Mouse (Mus musculus) lung, embryonic 15.5 days (tissue): Measurements from ENCODE around the gene Foxc2. TPM values are rescaled to one million over a fixed set of nuclear protein-coding genes. Genes with fewer than 3 reads are reported as not detected.
"Not testable (repeated sequence)": the region's sequence is repeated elsewhere in the genome, so short reads cannot be mapped to it uniquely, and the experiment has no call there.

Experiments used
- ATAC-seq: fragments of 200-750 bp; cut with Nextera tagmentation; 2 replicates; pipeline ENCODE4 v1.8.0; 2017; ENCODE audit warnings: moderate number of reproducible peaks, borderline replicate concordance; ENCODE audit not compliant: low FRiP score, low TSS enrichment; ENCODE audit errors: extremely low read depth
- H3K27ac ChIP-seq: fragments of 300-500 bp; sonication (generic); 2 replicates; pipeline ENCODE4 v1.5.1; 2015; ENCODE audit warnings: moderate library complexity, mild to moderate bottlenecking, inconsistent platforms
- H3K27me3 ChIP-seq: fragments of 300-500 bp; sonication (generic); 2 replicates; pipeline ENCODE4 v1.6.1; 2015; ENCODE audit warnings: inconsistent platforms
- H3K36me3 ChIP-seq: fragments of 300-500 bp; sonication (generic); 2 replicates; pipeline ENCODE4 v1.6.1; 2015; ENCODE audit warnings: inconsistent platforms
- H3K4me1 ChIP-seq: fragments of 300-500 bp; sonication (generic); 2 replicates; pipeline ENCODE4 v1.6.1; 2015; ENCODE audit warnings: inconsistent platforms
- H3K4me2 ChIP-seq: fragments of 300-500 bp; sonication (generic); 2 replicates; pipeline ENCODE4 v1.6.1; 2015; ENCODE audit warnings: inconsistent platforms, mild to moderate bottlenecking, moderate library complexity
- H3K4me3 ChIP-seq: fragments of 300-500 bp; sonication (generic); 2 replicates; pipeline ENCODE4 v1.5.1; 2015; ENCODE audit warnings: mild to moderate bottlenecking, inconsistent platforms
- H3K9ac ChIP-seq: fragments of 300-500 bp; sonication (generic); 2 replicates; pipeline ENCODE4 v1.6.1; 2015; ENCODE audit warnings: inconsistent platforms
- H3K9me3 ChIP-seq: fragments of 300-500 bp; sonication (generic); 2 replicates; pipeline ENCODE4 v1.6.1; 2016; ENCODE audit warnings: inconsistent platforms
- WGBS: fragments of 180-500 bp; shearing (Covaris S2); methylation state at CpG from one replicate; pipeline ENCODE4 v1.1.7; 2015; 5-methylcytosine and 5-hydroxymethylcytosine counted together
- polyA plus RNA-seq: library from polyadenylated mRNA; unstranded; fragments of >200 nt; fragmentation: Nextera tagmentation; extraction: Ambion mirVana; gene quantifications from 2 replicates; pipeline ENCODE4 v1.2.1, GENCODE M21; 2015

Foxc2 gene
- polyA plus RNA-seq, 1 experiment from 2014 or later = 2.1 TPM

GRCm38 (mm10) chr8:121132961-121133513 is 17.1 kb downstream of the Foxc2 start:
- Histone ChIP-seq H3K9me3 (peaks cover 5% of the 10 kb centered on the region; the same call in 1 of the 2 replicates), H3K4me3 (no peak overlapping the region), H3K36me3 (0 out of 2 replicates have a peak, but pooled peaks cover 3% of the 10 kb centered on the region), H3K9ac (no peak overlapping the region), H3K4me2 (no peak overlapping the region), H3K27ac (no peak overlapping the region), H3K27me3 (peaks cover 42% of the 10 kb centered on the region), H3K4me1 (peaks cover 14% of the 10 kb centered on the region)
- no peak for ATAC-seq
- WGBS = 80% methylated on average over 5 of the region's 5 CpGs

GRCm38 (mm10) chr8:121134102-121134501 is 18.1 kb downstream of the Foxc2 start:
- Histone ChIP-seq H3K4me3 (no peak overlapping the region), H3K4me2 (no peak overlapping the region), H3K27me3 (peaks cover 31% of the 10 kb centered on the region), H3K9ac (no peak overlapping the region), H3K27ac (no peak overlapping the region), H3K36me3 (0 out of 2 replicates have a peak, but pooled peaks cover 3% of the 10 kb centered on the region), H3K4me1 (peaks cover 4% of the 10 kb centered on the region), H3K9me3 (peaks cover 5% of the 10 kb centered on the region; the same call in 1 of the 2 replicates)
- no peak for ATAC-seq
- 85% methylated on average over 10 of the region's 10 CpGs for WGBS

- Histone ChIP-seq H3K36me3 (0 out of 2 replicates have a peak, but pooled peaks cover 3% of the 10 kb centered on the region), H3K4me3 (no peak overlapping the region), H3K9ac (no peak overlapping the region), H3K27me3 (peaks cover 27% of the 10 kb centered on the region), H3K9me3 (peaks cover 5% of the 10 kb centered on the region; the same call in 1 of the 2 replicates), H3K4me2 (no peak overlapping the region), H3K4me1 (peaks cover under 1% of the 10 kb centered on the region; the same call in 1 of the 2 replicates), H3K27ac (no peak overlapping the region)
- 86% methylated on average over 11 of the region's 11 CpGs for WGBS
- no peak for ATAC-seq
Observed at GRCm38 (mm10) chr8:121134512-121134911, 18.5 kb downstream of the Foxc2 start.

- no peaks in the 10 kb centered on the region; the same call in 1 of the 2 replicates for H3K4me1 ChIP-seq
- H3K4me3 ChIP-seq = no peak overlapping the region
- H3K9ac ChIP-seq = no peak overlapping the region
- H3K9me3 ChIP-seq = peaks cover 5% of the 10 kb centered on the region; the same call in 1 of the 2 replicates
- H3K4me2 ChIP-seq = no peak overlapping the region
- peaks cover 5% of the 10 kb centered on the region; the same call in 1 of the 2 replicates for H3K27me3 ChIP-seq
- ATAC-seq = no peak
- H3K27ac ChIP-seq = no peak overlapping the region
- WGBS = 94% methylated on average over 6 of the region's 6 CpGs
- 0 out of 2 replicates have a peak, but pooled peaks cover 3% of the 10 kb centered on the region for H3K36me3 ChIP-seq
Observed at GRCm38 (mm10) chr8:121136856-121137255, 20.9 kb downstream of the Foxc2 start.

GRCm38 (mm10) chr8:121145457-121146134 is 29.6 kb downstream of the Foxc2 start:
- ATAC-seq, H3K27ac ChIP-seq: not testable (repeated sequence)

GRCm38 (mm10) chr8:121148573-121149083 is 32.7 kb downstream of the Foxc2 start:
- 9% methylated on average over 8 of the region's 8 CpGs for WGBS

More at GRCm38 (mm10) chr8:121145457-121146134, 29.6 kb downstream of the Foxc2 start:
- not testable (repeated sequence) for H3K4me2 ChIP-seq, H3K4me1 ChIP-seq, H3K9me3 ChIP-seq, H3K36me3 ChIP-seq, H3K9ac ChIP-seq, H3K4me3 ChIP-seq
- 47% methylated on average over 4 of the region's 6 CpGs for WGBS
- H3K27me3 ChIP-seq = peaks cover 17% of the 10 kb centered on the region

GRCm38 (mm10) chr8:121152394-121152793 is 36.4 kb downstream of the Foxc2 start:
- H3K4me1 ChIP-seq = 0 out of 2 replicates have a peak, but pooled peaks cover 9% of the 10 kb centered on the region
- H3K4me2 ChIP-seq = no peak overlapping the region
- peaks cover 10% of the 10 kb centered on the region for H3K27me3 ChIP-seq
- H3K36me3 ChIP-seq = no peaks in the 10 kb centered on the region
- 0 out of 2 replicates have a peak overlapping the region, but pooled peaks have one; percentile 21 for H3K27ac ChIP-seq
- H3K9me3 ChIP-seq = no peaks in the 10 kb centered on the region
- no peak overlapping the region for H3K9ac ChIP-seq
- H3K4me3 ChIP-seq = no peak overlapping the region
- WGBS = 26% methylated on average over 12 of the region's 12 CpGs
- ATAC-seq = peak; percentile 75

More at GRCm38 (mm10) chr8:121148573-121149083, 32.7 kb downstream of the Foxc2 start:
- Histone ChIP-seq H3K27me3 (peaks cover 15% of the 10 kb centered on the region), H3K27ac (no peak overlapping the region), H3K4me1 (0 out of 2 replicates have a peak, but pooled peaks cover 9% of the 10 kb centered on the region), H3K4me2 (no peak overlapping the region), H3K9me3 (no peaks in the 10 kb centered on the region), H3K4me3 (no peak overlapping the region), H3K36me3 (no peaks in the 10 kb centered on the region), H3K9ac (no peak overlapping the region)
- no peak for ATAC-seq

- WGBS = 81% methylated on average over 7 of the region's 7 CpGs
- no peak overlapping the region for H3K27ac ChIP-seq
- ATAC-seq = no peak
- no peaks in the 10 kb centered on the region for H3K9me3 ChIP-seq
- 0 out of 2 replicates have a peak, but pooled peaks cover 2% of the 10 kb centered on the region for H3K4me1 ChIP-seq
- no peak overlapping the region for H3K4me3 ChIP-seq
- H3K9ac ChIP-seq = no peak overlapping the region
- H3K36me3 ChIP-seq = no peaks in the 10 kb centered on the region
- H3K27me3 ChIP-seq = peaks cover 25% of the 10 kb centered on the region
- H3K4me2 ChIP-seq = no peak overlapping the region
Observed at GRCm38 (mm10) chr8:121156990-121157491, 41.1 kb downstream of the Foxc2 start.

GRCm38 (mm10) chr8:121158812-121159211 is 42.8 kb downstream of the Foxc2 start:
- no peak for ATAC-seq
- Histone ChIP-seq H3K36me3 (no peaks in the 10 kb centered on the region), H3K27me3 (peaks cover 25% of the 10 kb centered on the region), H3K9me3 (no peaks in the 10 kb centered on the region), H3K9ac (no peak overlapping the region), H3K27ac (no peak overlapping the region), H3K4me2 (no peak overlapping the region), H3K4me3 (no peak overlapping the region), H3K4me1 (peaks cover 10% of the 10 kb centered on the region)
- 66% methylated on average over 13 of the region's 13 CpGs for WGBS

GRCm38 (mm10) chr8:121161437-121161836 is 45.5 kb downstream of the Foxc2 start:
- Histone ChIP-seq H3K4me3 (no peak overlapping the region), H3K4me2 (no peak overlapping the region), H3K4me1 (peaks cover 21% of the 10 kb centered on the region), H3K36me3 (no peaks in the 10 kb centered on the region), H3K27ac (no peak overlapping the region), H3K9ac (no peak overlapping the region), H3K27me3 (peaks cover 22% of the 10 kb centered on the region), H3K9me3 (no peaks in the 10 kb centered on the region)
- WGBS = 75% methylated on average over 5 of the region's 5 CpGs
- ATAC-seq = no peak

- peaks cover 22% of the 10 kb centered on the region for H3K27me3 ChIP-seq
- H3K9ac ChIP-seq = no peak overlapping the region
- 69% methylated on average over 4 of the region's 4 CpGs for WGBS
- no peak overlapping the region for H3K27ac ChIP-seq
- no peaks in the 10 kb centered on the region for H3K36me3 ChIP-seq
- H3K4me1 ChIP-seq = peaks cover 21% of the 10 kb centered on the region
- ATAC-seq = no peak
- H3K9me3 ChIP-seq = no peaks in the 10 kb centered on the region
- H3K4me3 ChIP-seq = no peak overlapping the region
- H3K4me2 ChIP-seq = no peak overlapping the region
Observed at GRCm38 (mm10) chr8:121162413-121162812, 46.4 kb downstream of the Foxc2 start.
